Mouse (Mus musculus) thymus, postnatal 25 days (tissue): Measurements from ENCODE around the gene Ndufs8.

ENCODE experiments used
- DNase-seq: peaks from one replicate; pipeline ENCODE4 v3.0.0; 2022

The Ndufs8 gene

GRCm38 (mm10) chr19:3930262-3931057 lies 17.9 kb upstream of the Ndufs8 start:
- peak; percentile 61 for DNase-seq

- DNase-seq, result no peak
These were observed 16.8 kb upstream of the Ndufs8 start, which contains the start of gene Aldh3b1 for GRCm38 (mm10) chr19:3929211-3929941. Gene Aldh3b1, minus strand, starts transcription at chr19:3929808.

DNA sequence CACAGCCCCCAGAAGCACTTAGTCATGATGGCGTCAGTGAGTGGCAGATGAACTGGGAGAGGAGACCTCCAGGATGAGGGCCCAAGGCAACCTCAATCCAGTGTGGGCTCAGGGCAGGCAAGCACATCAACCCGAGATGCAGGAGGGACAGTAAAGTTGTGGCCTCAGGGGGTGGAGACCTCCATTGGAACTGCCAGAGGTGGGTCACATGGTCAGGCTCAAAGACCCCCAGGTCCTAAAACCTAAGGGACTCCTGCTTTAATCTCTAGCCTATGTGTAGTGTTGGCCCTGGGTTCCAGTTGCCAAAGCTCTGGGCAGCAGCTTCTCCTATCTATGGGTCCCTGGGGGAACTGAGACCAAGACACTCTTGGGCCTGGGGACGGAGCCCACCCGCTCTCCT lies 16.2 kb upstream of the Ndufs8 start:
- no peak for DNase-seq

GRCm38 (mm10) chr19:3927989-3928388 lies 15.4 kb upstream of the Ndufs8 start:
- no peak for DNase-seq

DNA sequence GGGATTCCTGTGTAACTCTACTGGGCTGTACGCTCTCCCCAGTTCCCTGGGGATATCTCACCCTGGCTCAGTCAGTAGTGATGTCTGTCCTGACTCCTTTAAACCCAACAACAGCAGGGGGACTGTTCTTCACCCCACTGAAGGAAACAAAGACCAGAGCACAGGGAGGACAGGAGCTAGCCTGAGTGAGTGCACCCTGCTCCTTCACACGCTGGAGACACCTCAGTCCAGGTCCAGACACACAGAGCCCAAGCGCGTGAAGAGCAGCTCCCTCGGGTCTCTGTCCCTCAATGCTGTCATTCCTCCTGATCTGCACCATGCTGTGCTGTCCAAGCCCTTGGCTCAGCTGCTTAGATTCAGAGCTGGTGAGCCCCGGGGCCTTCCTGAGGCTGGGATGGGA lies 14.1 kb upstream of the Ndufs8 start:
- no peak for DNase-seq

GRCm38 (mm10) chr19:3926279-3926678 lies 13.7 kb upstream of the Ndufs8 start:
- no peak for DNase-seq

GRCm38 (mm10) chr19:3925859-3926258 lies 13.3 kb upstream of the Ndufs8 start:
- no peak for DNase-seq

DNA sequence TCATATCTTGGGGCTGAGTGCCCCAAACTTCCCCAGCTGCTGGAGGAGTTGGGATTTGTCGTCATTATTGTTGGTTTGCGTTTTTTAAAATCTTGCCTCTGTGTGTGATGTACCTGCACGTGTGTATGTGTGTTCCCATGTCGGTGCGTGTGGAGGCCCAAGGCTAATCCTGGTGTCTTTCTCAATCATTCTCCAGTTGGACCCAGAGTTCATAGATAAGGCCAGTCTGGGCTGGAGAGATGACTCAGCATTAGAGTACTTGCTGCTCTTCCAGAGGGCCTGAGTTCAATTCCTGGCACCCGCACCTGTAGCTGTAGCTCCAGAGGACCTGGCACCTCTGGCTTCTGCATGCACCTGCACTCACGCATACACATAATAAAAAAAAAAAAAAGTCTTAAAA lies 12.3 kb upstream of the Ndufs8 start:
- no peak for DNase-seq

- no peak for DNase-seq
These were observed 11.6 kb upstream of the Ndufs8 start for GRCm38 (mm10) chr19:3924190-3924589.

DNA sequence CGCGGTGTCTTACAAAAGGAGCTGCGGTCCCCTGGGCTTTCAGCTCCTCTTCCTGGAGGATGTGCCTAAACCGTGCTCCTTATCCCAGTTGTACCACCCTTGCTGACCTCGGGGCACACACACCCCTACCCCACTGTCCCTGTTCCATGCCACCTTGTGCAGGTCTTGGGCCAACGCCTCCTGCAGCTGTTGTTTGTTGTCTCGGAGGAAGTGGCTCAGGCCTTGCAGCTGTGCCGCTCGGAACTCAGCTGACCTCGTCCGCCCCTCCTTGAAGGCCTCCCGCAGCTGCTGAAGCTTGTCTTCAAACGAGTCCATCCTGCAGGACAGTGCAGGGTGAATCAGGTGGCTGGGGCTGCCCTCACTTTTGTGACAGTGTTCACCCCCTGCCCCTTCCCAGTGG lies 11.0 kb upstream of the Ndufs8 start:
- DNase-seq, result peak; percentile 38

GRCm38 (mm10) chr19:3922661-3923371 lies 10.2 kb upstream of the Ndufs8 start:
- no peak for DNase-seq

DNA sequence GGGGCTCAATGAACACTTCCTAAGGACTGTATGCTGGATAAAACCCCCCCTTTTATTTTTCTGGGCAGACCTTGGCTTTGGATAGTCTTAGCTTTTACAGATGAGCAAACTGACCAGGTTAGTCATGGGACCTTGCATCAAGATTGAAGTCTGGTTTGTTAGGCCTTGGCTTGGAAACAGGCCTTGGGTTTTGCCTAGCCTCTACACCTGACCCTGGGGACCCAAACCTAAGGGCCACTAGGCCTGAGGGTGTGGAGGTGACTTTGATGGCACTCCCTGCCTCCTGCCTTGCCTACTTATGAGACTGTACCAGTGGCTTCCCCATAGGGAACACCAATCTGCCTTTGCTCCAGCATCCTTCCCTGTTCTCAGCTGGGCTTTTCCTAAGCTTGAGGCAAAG lies 7.4 kb upstream of the Ndufs8 start:
- DNase-seq, result no peak

- no peak for DNase-seq
These were observed 4.2 kb upstream of the Ndufs8 start for GRCm38 (mm10) chr19:3916727-3917126.

GRCm38 (mm10) chr19:3914535-3914934 lies 2.0 kb upstream of the Ndufs8 start:
- DNase-seq, result no peak

DNA sequence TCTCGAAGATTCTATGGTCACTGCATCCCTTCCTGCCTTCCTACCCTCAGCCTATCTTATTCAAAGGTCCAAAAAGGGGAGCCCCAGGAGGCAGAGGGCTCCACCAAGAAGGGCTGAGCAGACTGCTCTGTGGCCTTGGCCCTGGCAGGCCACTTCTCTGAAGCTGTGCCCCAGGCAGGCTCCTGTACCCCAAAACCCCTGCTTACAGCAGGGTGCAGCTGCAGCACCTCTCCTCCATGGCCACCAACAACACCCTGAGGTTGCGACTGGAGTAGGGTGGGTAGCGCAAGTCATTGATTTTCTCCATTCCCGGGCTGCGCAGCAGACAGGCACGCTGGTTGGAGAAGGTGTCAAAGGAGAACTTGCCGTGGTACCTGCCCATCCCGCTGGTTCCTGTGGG lies 1.1 kb upstream of the Ndufs8 start:
- DNase-seq, result no peak

- DNase-seq, result no peak
These were observed 2.4 kb downstream of the Ndufs8 start for GRCm38 (mm10) chr19:3910206-3910605.

DNA sequence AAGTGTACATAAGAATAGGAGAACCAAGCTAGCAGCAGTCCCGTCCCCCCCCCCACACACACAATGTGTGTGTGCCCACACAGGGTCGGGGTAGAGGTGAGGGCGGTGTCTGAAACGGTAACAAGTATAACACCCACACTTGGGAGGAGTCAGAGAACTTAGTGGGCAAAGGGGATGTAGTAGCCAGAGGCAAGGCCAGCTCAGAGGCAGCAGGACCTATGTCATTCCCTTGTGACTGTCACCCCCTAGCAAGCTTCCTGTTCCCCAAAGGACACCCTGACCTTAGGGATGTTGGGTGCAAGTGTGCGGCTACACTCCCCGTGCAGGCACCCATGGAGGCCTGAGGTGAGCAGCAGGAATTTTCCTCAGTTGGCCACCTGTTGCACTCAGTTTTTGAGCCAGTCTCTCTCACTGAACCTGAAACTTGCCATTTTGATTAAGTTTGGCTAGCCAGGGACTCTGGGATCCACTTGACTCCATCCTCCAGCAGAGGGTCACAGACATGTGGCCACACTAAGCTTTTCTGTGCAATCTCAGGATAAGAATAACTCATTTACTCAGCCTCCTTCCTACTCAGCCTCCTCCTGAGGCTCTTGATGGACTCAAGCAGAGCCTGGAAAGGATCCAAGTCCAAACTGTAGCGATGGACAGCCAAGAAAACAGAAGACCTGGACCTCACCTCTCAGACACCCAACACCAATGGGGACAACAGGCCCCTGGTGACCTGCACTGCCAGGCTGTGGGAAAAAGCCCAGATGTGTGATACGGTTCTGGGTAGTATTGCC lies 4.5 kb downstream of the Ndufs8 start:
- DNase-seq, result no peak

- peak; percentile 79 for DNase-seq
These were observed 5.5 kb downstream of the Ndufs8 start, which contains the start of gene Tcirg1 for GRCm38 (mm10) chr19:3906795-3907786. Gene Tcirg1, minus strand, starts transcription at chr19:3907133.

- DNase-seq, result no peak
These were observed 6.2 kb downstream of the Ndufs8 start for GRCm38 (mm10) chr19:3906326-3906725.

DNA sequence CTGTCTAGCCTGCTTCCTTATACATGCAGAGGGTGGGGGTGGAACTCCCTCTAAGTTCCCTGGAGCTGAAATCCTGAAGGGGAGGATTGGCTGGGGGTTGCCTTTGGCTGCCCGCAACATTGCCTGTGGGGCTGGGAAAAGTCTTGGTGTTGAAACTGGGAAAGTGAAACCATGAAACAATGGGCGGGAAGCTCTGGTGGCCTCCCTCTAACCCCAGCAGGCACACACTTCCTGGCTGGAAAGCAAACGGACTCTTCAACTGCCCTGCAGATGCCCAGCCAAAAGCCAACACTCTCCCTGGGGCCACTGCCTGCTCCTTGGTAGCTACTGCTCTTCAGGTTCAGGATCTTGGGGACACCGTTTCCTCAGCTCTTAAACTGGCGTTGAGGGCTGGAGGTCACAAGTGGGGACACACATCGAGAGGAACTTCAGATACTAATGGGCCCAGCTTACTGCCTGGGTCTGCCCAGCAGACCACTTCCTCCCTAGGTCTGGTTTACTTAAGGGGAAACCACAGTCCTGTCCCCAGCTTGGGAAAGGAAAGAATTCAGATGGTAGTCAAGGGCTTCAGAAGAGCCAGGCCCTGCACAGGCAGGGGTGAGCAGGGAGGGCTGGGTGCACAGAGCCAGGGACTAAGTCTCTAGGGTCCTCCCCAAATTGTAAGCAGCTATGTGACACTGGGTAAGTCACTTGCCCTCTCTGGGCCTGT lies 7.2 kb downstream of the Ndufs8 start:
- no peak for DNase-seq

GRCm38 (mm10) chr19:3904363-3904675 lies 8.3 kb downstream of the Ndufs8 start:
- no peak for DNase-seq
